Mouse (Mus musculus): ENCODE results near the gene Ube2a.

- no peak for TF ChIP-seq CTCF (IDR thresholded peaks at IDR 0.05; ENCODE audit: extremely low read depth, insufficient read depth, insufficient read length, insufficient replicate concordance)
- TF ChIP-seq POLR2A (IDR thresholded peaks at IDR 0.05; ENCODE audit: low read depth, low read length): no peak
These were observed 21.1 kb upstream of the Ube2a start for GRCm38 (mm10) chrX:36852631-36853030.
